Comparison of ENCODE assay signal across 8 mouse cellular contexts in genomic region chr6:127453407-127454343, GRCm38 (mm10). TPM values are rescaled to one million over a fixed set of nuclear protein-coding genes. Genes with fewer than 3 reads are reported as not detected.
DNase-seq lines count a peak whose midpoint lies in the region; ATAC-seq and TF ChIP-seq lines count a peak whose summit lies in the region.

No protein-coding gene starts in this region.

- H3K27ac ChIP-seq in forebrain, embryonic 14.5 days (ENCODE audit: low read depth, low read length): peak overlapping the region; percentile 97

- ATAC-seq in forebrain, embryonic 14.5 days: peak; percentile 92
- ATAC-seq in neutrophil, adult 5-6 weeks (ENCODE audit: extremely low read depth, insufficient number of reproducible peaks, low FRiP score, poor library complexity, severe bottlenecking): peak; percentile 97

- peak overlapping the region; percentile 80 for H3K9ac ChIP-seq in forebrain, embryonic 14.5 days (ENCODE audit: low read length)

- H3K27me3 ChIP-seq in forebrain, embryonic 14.5 days (replicated peaks; ENCODE audit: control insufficient read depth, insufficient read depth, low read length): no peaks in the 10 kb centered on the region

- peak; percentile 80; the same call in 1 of the 2 replicates for TF ChIP-seq POLR2A in lung, adult 2 months (IDR thresholded peaks at IDR 0.05; ENCODE audit: borderline replicate concordance, extremely low read depth, low read depth, low read length)

- peak overlapping the region; percentile 70 for H3K4me2 ChIP-seq in forebrain, embryonic 14.5 days (ENCODE audit: low read length)

- under 1% methylated on average over 67 of the region's 70 CpGs for WGBS in forebrain, embryonic 14.5 days
- whole genome bisulfite sequencing in lung, adult 2 months: under 1% methylated on average over 70 of the region's 70 CpGs

- intact Hi-C loops in heart, postnatal 25 days (cut with DNase I): no loop called here

- peak overlapping the region; percentile 66 for H3K4me3 ChIP-seq in forebrain, embryonic 14.5 days (ENCODE audit: low read depth, low read length)
- H3K4me3 ChIP-seq in lung, adult 2 months (replicated peaks; ENCODE audit: extremely low read depth, low read depth, low read length): peak overlapping the region; percentile 98

- no peak for TF ChIP-seq CTCF in lung, adult 2 months (IDR thresholded peaks at IDR 0.05; ENCODE audit: insufficient read depth, low read length)

- DNase-seq in ES-CJ7 (ENCODE audit: low read depth, low spot score): peak; percentile 95
- DNase-seq in cerebellum, adult 11 months: peak; percentile 86
- DNase-seq in forebrain, embryonic 14.5 days (ENCODE audit: low spot score): peak; percentile 96
- peak; percentile 87 for DNase-seq in heart, postnatal 25 days (ENCODE audit: low spot score)
- DNase-seq in layer of hippocampus, adult 18-20 months (ENCODE audit: low spot score in 2 of 2): peak; percentile 87 to 93
- DNase-seq in lung, adult 2 months: peak; percentile 95
- peak; percentile 90 to 94 for DNase-seq in thymus, adult 18-20 months

- peaks cover 34% of the 10 kb centered on the region for H3K4me1 ChIP-seq in forebrain, embryonic 14.5 days (ENCODE audit: control insufficient read depth, insufficient read depth, low read length)
- no peaks in the 10 kb centered on the region for H3K4me1 ChIP-seq in lung, adult 2 months (ENCODE audit: control insufficient read depth, insufficient read depth, low read length)

- H3K9me3 ChIP-seq in forebrain, embryonic 14.5 days (replicated peaks; ENCODE audit: control insufficient read depth, low read length): no peaks in the 10 kb centered on the region

- H3K36me3 ChIP-seq in forebrain, embryonic 14.5 days (ENCODE audit: control insufficient read depth, insufficient read depth, low read length): no peaks in the 10 kb centered on the region

RNA-seq across cellular contexts. Expression of gene Parp11, which starts 7.0 kb away (rescaled TPM):
- 83.3 and 90.2 TPM in 2 replicates for polyA plus RNA-seq in forebrain, embryonic 14.5 days (2014; fragmentation: Nextera tagmentation; extraction: Ambion mirVana)
- 1 to 10 TPM; 7.8 to 8.9 TPM for total RNA-seq in heart, postnatal 25 days (2021)
- total RNA-seq in layer of hippocampus, adult 18-20 months (2021): 10 to 100 TPM; 25.6 to 29.5 TPM
- polyA plus RNA-seq in lung, adult 2 months (2012; rRNA removed): 6.5 and 10.2 TPM in 2 replicates
- total RNA-seq in neutrophil, adult 5-6 weeks (2017): 57.5 and 57.7 TPM in 2 replicates

Comparison
In these comparisons a context has a peak if more than half of its experiments do, and no peak if none do; other contexts are left out.
1. Peak in every context shown above with its lines: DNase-seq, ATAC-seq, H3K4me3 ChIP-seq and H3K27ac ChIP-seq.